Mouse (Mus musculus) C2C12 (cell line): ENCODE measurements around the gene Slc4a3. TPM values are rescaled to one million over a fixed set of nuclear protein-coding genes. Genes with fewer than 3 reads are reported as not detected.

Source experiments
- H3K27me3 ChIP-seq: one replicate; pipeline ENCODE4 v1.6.1; 2011; ENCODE audit not compliant: control insufficient read depth, insufficient read depth, insufficient read length
- H3K36me3 ChIP-seq: one replicate; pipeline ENCODE4 v1.6.1; 2011; ENCODE audit not compliant: control insufficient read depth, insufficient read depth
- H3K4me3 ChIP-seq: one replicate; pipeline ENCODE4 v1.5.1; 2011; ENCODE audit warnings: mild to moderate bottlenecking, control low read depth; ENCODE audit not compliant: poor library complexity, insufficient read depth, severe bottlenecking
- H3K79me2 ChIP-seq: one replicate; pipeline ENCODE4 v1.6.1; 2011; ENCODE audit not compliant: control insufficient read depth, insufficient read depth
- H3K79me3 ChIP-seq: one replicate; pipeline ENCODE4 v1.6.1; 2011; ENCODE audit warnings: low read depth, control low read depth
- H3ac ChIP-seq: one replicate; pipeline ENCODE3; 2011; ENCODE audit warnings: low read depth; ENCODE audit not compliant: control insufficient read depth, insufficient read length
- CEBPB ChIP-seq: IDR thresholded peaks from one replicate; pipeline ENCODE4 v1.6.1; 2011; ENCODE audit warnings: low read depth, mild to moderate bottlenecking, control low read depth, moderate library complexity
- CTCF ChIP-seq: IDR thresholded peaks from one replicate; pipeline ENCODE4 v1.5.1; 2011; ENCODE audit not compliant: control insufficient read depth, insufficient read depth, insufficient read length
- FOSL1 ChIP-seq: IDR thresholded peaks from one replicate; pipeline ENCODE4 v1.8.0; 2011; ENCODE audit warnings: mild to moderate bottlenecking, low read length; ENCODE audit not compliant: poor library complexity, insufficient read depth, severe bottlenecking
- MAX ChIP-seq: IDR thresholded peaks from one replicate; pipeline ENCODE4 v1.6.1; 2011; ENCODE audit warnings: mild to moderate bottlenecking, control low read depth
- MYOD1 ChIP-seq: IDR thresholded peaks from one replicate; pipeline ENCODE4 v1.6.1; 2011; ENCODE audit warnings: low read depth; ENCODE audit not compliant: control insufficient read depth, insufficient read length
- MYOG ChIP-seq: IDR thresholded peaks from one replicate; pipeline ENCODE4 v1.6.1; 2011; ENCODE audit not compliant: control insufficient read depth, insufficient read length; ENCODE audit errors: extremely low read depth
- USF1 ChIP-seq: IDR thresholded peaks from one replicate; pipeline ENCODE4 v1.6.1; 2011; ENCODE audit warnings: low read depth, mild to moderate bottlenecking, control low read depth, moderate library complexity
- polyA plus RNA-seq: library from polyadenylated mRNA; unstranded; fragments of >200 nt; fragmentation: generic; extraction: Trizol; gene quantifications from one replicate; pipeline ENCODE4 v1.2.1, GENCODE M21; 2012; ENCODE audit warnings: missing spikeins

Gene Slc4a3
- polyA plus RNA-seq, 1 experiment: 3.1 TPM

DNA sequence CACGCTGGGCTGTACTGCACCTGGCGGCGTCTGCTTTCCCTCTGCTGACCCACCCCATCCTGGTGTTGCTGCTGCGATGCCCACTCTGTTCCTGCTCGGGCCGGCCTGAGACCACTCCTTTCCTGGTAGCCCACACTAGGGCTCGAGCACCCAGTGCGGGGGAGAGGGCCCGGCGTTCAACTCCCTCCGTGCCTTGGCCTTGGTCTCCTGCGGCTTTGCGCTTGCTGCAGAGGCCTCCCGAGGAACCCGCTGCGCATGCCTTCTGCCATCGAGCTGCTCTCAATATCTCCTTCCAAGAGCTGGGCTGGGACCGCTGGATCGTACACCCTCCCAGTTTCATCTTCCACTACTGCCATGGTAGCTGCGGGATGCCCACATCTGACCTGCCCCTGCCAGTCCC, 36.5 kb upstream of the Slc4a3 start:
- TF ChIP-seq MYOD1 (no peak), CTCF (no peak), USF1 (no peak), MYOG (no peak), FOSL1 (no peak), CEBPB (no peak), MAX (no peak)
- H3K79me3 ChIP-seq: no peaks in the 10 kb centered on the region
- H3K79me2 ChIP-seq: no peaks in the 10 kb centered on the region
- H3K36me3 ChIP-seq: no peaks in the 10 kb centered on the region
- H3K4me3 ChIP-seq: no peak overlapping the region
- no peak overlapping the region for H3ac ChIP-seq
- peaks cover 7% of the 10 kb centered on the region for H3K27me3 ChIP-seq

DNA sequence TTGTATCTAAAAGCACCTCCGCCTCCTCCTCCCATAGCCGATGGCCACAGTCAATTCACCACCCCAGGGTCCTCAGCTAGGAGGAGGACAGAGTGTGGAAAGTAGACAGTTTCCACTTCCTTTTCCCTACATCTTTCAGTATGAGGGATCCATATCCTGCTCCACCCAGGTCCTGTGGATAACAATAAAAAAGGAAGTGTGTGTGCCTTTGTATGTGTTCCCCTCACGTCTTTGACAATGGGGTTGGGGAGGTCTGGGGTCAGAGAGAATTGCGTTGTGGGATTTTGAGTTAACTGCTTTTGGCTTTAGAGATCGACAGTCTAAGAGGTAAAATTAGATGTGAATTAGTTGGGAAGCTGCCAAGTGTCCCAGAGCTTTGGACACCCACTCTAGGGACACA, 35.9 kb upstream of the Slc4a3 start:
- Histone ChIP-seq H3ac (no peak overlapping the region), H3K79me3 (no peaks in the 10 kb centered on the region), H3K4me3 (no peak overlapping the region), H3K79me2 (no peaks in the 10 kb centered on the region), H3K27me3 (peaks cover 7% of the 10 kb centered on the region), H3K36me3 (no peaks in the 10 kb centered on the region)
- TF ChIP-seq MAX (no peak), CTCF (no peak), FOSL1 (no peak), USF1 (no peak), MYOD1 (no peak), MYOG (no peak), CEBPB (no peak)

DNA sequence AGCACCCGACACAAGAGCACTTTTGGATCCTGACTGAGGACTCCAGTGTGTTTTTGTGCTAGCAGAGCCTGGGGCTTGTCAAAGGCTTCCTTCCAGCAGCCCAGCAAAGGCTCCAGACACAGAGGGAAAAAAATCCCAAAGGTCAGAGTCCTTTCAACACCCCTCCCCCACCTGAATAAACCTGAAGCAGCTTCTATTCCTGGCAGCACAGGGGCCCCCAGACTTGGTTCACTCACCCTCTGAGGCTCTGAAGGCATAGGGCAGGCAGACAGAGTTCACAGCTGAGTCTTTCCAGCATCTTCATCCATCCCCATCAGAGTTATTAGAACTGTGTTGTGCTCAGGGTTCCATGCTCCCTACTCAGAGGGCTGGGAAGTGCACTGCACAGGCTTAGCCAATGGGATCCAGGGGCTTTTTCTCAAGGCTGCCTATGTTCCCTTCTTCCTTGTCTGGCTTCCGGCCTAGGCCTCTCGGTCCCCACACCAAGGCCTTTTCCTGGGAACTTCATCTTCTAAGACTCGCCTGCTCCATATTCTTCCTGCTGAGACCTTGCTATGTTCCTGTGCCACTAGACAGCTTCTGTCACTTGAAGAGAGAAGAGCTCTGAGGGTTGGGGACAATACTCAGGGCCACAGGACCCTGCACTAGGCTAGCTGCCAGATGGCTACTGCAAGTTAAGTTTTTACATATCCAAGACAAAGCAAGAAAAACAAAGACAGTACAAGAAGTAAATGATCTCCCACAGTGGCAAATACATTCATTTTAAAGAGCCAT, 34.4 kb upstream of the Slc4a3 start:
- H3K79me2 ChIP-seq: no peaks in the 10 kb centered on the region
- no peaks in the 10 kb centered on the region for H3K36me3 ChIP-seq
- no peak overlapping the region for H3K4me3 ChIP-seq
- no peaks in the 10 kb centered on the region for H3K79me3 ChIP-seq
- no peak for TF ChIP-seq FOSL1
- TF ChIP-seq MYOD1: no peak
- TF ChIP-seq USF1: no peak
- TF ChIP-seq MAX: no peak
- no peak for TF ChIP-seq CEBPB
- TF ChIP-seq CTCF: no peak
- no peak for TF ChIP-seq MYOG
- H3ac ChIP-seq: no peak overlapping the region
- peaks cover 7% of the 10 kb centered on the region for H3K27me3 ChIP-seq

DNA sequence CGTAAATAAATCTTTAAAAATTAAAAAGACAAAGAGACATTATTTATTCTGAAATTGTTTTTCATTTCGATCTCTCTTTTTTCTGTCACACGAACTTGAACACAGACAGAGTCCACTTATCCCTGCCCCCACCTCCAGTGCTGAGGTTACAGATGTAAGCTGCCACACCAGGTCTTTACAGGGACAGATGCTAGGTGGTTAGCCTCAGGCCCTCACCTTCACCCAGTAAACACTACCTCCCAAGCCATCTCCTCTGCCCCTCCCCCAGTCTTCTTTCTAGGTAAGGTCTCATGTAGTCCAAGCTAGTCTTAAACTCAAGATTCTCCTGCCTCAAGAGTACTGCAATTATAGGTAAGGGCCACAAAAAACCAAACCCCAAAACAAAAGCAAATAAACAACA, 33.5 kb upstream of the Slc4a3 start:
- Histone ChIP-seq H3K79me2 (no peaks in the 10 kb centered on the region), H3ac (no peak overlapping the region), H3K79me3 (no peaks in the 10 kb centered on the region), H3K4me3 (no peak overlapping the region), H3K27me3 (peaks cover 6% of the 10 kb centered on the region), H3K36me3 (no peaks in the 10 kb centered on the region)
- TF ChIP-seq MAX (no peak), MYOG (no peak), CTCF (no peak), FOSL1 (no peak), CEBPB (no peak), MYOD1 (no peak), USF1 (no peak)

DNA sequence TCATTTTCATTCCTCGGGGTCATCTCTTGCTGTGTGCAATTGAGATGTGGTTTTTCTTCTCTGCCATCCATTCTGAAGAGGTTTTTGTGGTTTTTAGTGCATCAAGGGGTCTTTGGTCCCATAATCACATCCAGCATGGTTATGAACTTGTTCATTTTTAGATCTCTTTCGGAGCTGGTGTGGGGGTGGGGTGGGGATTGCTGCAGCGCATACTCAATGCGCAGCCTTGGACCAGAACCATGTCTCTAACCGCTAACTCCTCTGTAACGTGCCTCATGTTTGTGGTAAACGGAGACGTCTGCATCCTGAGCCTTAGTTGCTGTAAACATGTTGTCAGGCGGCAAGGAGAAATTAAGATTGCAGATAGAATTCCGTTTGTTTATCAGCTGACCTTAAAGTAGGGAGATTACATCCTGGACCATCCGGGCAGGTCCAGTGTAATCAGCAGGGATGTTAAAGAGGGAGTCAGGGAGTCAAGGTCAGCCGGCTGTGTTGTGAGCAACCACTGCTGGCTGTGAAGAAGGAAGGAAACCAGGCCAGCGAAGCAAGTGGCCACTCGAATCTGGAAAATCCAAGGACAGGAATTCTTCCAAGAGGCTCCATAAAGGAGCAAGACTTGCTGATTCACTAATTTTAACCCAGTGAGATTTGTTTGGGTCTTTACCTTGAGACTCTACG, 29.2 kb upstream of the Slc4a3 start:
- no peaks in the 10 kb centered on the region for H3K79me3 ChIP-seq
- H3K4me3 ChIP-seq: no peak overlapping the region
- no peak overlapping the region for H3ac ChIP-seq
- H3K79me2 ChIP-seq: no peaks in the 10 kb centered on the region
- TF ChIP-seq FOSL1: no peak
- TF ChIP-seq MYOG: no peak
- TF ChIP-seq USF1: no peak
- TF ChIP-seq CEBPB: no peak
- no peak for TF ChIP-seq MYOD1
- no peak for TF ChIP-seq CTCF
- no peak for TF ChIP-seq MAX
- H3K27me3 ChIP-seq: peaks cover 6% of the 10 kb centered on the region
- H3K36me3 ChIP-seq: no peaks in the 10 kb centered on the region
